Mouse (Mus musculus) right cerebral cortex, postnatal 36 days (tissue): Measurements from ENCODE around the gene Slc12a6.

Experiments used
- DNase-seq, 2 experiments: peaks; one replicate each; pipeline ENCODE4 v3.0.0; 2022; ENCODE audit warnings: low spot score in 2 of 2, mixed read lengths in 1 of 2

Slc12a6 gene

DNA sequence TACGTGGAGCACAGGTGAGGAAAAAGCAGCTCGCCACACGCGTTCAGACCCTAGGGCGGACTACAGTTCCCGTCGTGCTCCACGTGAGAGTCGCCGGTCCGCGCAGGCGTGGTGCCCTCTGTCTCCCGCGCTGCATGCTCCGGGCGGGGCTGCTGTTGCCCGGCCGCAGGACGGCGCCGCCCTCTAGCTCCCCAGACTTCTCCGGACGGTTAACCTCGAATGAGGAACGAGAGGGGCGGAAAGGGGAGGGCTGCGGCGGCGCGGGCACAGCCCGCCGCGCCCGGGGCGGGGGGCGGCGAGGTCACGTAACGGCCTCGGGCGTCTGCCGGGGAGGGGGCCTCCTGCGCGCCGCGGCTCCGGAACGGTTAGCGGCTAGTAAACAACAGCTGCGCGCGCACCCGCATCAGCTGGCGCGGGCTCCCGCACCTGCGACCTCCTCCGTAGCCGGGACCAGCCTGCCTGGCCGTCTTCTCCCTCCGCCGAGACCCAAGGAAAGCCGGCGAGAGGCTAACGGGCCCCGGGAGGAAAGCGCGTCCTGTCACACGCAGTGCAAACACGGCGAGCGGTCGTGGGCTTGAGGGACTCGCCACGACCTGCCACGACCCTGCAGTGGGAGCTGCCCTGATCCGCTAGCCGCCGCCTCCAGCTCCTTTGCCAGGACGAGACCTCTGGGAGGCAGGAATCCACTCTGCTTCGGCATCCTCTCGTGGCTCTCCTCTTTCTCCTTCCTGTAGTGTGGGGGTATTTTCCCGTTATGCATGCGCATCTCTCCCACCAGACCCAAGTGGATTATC is at the start of gene Slc12a6:
Gene Slc12a6, plus strand, starts transcription at position 378 of the 794 bp plus-strand sequence.
- DNase-seq = peak; percentile 89

DNA sequence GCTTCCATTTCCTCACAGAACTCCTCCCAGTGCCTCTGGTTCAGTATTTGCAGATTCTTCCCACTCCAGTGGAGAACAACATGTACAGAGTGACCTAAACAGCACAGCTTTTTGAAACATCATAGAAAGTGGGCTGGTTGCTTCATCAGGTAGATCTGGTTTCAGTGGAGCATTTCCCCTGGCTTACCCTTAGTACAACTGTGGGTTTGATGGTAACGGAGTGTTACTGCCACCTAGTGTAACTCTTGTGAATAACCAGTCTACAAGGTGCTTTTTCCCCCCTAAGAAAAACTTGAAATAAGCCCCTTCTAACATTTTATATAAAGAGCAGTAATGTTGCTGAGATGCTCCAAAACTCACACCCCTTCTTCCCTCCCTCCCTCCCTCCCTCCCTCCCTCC is 49.6 kb upstream of the Slc12a6 start:
- DNase-seq = no peak

DNA sequence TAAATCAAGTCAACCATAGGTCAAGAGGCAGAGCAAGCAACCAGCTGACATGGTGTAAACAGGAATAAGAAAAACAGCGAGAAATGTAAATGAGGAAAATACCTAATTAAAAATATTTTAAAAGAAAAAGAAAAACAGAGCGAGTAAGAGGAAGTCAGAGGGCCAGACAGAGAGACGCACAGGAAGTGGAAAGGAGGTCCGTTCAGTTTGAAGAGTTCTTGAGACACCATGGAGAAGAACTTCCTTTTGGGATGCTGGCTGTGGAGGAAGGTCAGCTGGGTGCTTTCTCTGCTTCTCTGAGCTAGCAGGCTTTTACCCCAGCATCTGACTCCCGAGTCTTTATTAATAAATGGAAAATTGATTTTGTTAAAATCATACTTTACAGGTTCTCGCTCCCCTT is 48.0 kb upstream of the Slc12a6 start:
- DNase-seq = no peak

DNA sequence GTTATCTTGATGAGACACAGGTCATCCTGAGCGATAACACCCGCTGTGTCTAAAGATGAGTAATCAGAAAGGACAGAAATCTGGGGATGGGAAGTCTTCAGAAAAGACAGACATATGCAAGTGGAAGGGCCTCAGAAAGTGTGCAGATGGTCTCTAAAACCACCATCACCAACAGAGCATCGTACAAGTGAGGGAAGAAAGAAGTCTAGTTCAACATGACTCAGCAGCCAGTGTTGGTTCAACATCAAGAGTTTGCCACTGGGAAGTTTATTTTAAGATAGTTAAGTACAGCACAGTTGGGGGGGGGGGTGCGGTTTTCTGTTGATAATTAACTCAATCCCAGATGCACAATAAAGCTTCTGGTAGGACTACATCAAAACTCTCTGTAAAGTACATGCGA is 44.7 kb upstream of the Slc12a6 start:
- DNase-seq = no peak

DNA sequence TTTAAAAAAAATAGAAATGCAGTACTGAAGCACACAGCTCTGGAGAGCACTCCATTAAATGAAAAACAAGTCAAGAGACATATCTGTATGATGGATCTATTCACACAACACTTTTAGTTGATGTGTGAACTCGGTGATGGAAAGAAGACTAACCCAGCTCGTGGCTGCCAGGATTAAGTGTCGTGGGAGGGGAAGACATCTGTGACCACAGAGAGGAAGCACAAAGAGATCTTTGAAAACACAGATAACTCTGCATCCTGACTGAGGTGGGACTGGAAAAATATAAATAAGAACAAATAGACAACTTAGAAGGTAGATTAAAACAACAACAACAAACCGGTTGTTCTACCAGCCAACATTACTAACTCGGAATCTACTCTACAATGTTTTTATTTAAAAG is 43.0 kb upstream of the Slc12a6 start:
- DNase-seq = no peak

DNA sequence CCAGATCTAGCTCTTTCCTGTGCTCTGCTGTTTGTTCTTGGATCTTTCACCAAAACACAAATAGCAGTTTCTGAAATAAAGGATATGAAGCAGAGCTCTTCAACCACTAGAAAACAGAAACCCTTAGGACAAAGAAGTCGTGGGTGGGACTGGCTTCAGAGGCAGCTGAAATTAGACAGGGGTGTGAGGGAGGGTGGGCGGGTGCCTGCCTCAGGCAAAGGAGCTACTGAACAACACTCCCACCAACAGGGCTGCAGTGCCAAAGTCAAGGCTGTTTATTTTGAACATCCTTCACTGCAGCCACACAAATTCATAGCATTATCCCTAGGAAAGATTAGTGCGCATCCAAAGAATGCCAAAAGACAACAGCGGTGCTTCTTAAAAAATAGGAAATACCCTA is 41.3 kb upstream of the Slc12a6 start:
- DNase-seq = peak; percentile 40 to 61

DNA sequence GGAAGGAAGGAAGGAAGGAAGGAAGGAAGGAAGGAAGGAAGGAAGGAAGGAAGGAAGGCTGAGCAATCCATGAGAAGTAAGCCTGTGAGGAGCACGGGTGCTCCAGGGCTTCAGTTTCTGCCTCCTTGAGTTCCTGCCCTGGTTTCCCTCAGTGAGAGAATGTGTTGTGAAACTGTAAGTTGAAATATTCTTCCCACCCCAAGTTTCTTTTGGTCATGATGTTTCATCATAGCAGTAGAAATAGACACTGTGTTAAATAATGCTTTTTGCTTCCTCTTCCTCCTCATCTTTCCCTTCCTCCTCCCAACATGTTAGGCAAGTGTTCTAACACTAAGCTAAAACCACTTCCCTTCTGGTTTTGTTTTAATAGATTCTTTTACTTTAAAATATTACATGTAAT is 33.0 kb upstream of the Slc12a6 start:
- no peak for DNase-seq

DNA sequence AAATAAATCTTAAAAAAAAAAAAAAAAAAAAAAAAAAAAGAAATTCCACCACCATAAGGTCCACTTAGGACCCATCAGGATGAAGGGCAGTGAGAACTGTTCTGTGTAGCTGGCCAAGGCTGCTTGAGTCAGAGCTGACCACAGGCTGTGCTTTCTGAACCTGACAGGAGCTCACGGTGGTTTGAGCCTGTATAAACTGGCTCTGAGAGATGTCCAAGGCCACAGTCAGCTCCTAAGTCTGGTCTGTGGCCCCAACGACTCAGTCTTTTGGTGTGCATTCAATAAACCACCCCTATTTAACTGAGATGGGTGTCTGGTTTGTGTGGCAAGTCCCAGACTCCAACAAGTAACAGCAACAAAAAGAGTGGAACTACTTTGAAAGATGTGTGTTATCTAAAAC is 29.0 kb upstream of the Slc12a6 start:
- DNase-seq = no peak

DNA sequence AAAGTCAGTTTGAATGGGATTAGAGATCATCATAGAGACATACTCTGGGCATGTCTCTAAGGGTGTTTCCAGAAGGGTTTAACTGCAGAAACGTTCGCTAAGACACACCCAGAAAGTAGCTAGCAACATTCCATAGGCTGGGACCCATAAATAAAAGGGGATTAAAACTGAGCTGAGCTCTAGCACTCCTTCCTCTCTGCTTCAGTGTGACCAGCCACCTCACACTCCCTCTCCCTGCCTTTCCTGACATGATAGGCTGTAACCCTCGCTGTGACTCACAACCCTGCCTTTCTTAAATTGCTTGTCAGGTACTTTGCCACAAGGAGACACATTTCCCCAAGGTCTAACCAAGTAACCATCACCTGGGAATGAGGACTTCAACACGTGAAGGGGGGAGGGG is 27.6 kb upstream of the Slc12a6 start:
- DNase-seq = no peak

DNA sequence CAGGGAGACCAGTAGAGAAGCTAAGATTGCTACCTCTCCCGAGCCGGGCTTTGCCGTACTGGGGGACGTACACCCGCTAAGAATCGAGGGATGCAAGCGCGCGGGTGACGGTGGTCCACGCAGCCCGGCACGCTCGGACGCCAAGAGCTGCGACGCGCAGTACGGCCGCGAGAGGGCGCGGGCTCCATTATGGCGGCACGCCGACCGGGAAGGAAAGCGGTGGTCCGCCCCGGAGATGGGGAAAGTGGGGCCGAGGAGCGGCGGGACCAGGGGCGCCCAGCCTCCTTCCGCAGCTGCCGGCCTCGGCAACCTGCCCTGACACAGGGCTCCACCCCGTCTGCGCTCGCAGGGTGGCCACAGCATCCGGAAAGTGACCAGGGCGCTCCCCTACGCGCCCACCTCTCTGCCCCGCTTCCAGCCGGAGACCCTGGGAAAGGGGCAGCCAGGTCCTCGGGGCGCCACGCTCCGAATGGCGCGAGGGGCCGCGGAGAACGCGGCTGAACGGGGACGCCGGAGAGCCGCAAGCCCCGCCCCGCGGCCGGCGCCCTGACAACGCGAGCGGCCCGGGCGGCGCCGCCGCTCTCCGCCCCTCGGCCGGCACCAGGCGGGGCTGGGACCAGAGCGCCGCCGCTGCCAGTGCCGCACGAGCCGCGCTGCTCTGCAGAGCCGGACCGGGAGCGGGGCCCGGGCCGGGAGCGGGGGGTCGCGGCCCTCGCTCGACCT is 26.3 kb upstream of the Slc12a6 start, which contains the start of gene Lpcat4:
Gene Lpcat4, plus strand, starts transcription at position 257 of the 723 bp plus-strand sequence.
- peak; percentile 87 to 88 for DNase-seq

DNA sequence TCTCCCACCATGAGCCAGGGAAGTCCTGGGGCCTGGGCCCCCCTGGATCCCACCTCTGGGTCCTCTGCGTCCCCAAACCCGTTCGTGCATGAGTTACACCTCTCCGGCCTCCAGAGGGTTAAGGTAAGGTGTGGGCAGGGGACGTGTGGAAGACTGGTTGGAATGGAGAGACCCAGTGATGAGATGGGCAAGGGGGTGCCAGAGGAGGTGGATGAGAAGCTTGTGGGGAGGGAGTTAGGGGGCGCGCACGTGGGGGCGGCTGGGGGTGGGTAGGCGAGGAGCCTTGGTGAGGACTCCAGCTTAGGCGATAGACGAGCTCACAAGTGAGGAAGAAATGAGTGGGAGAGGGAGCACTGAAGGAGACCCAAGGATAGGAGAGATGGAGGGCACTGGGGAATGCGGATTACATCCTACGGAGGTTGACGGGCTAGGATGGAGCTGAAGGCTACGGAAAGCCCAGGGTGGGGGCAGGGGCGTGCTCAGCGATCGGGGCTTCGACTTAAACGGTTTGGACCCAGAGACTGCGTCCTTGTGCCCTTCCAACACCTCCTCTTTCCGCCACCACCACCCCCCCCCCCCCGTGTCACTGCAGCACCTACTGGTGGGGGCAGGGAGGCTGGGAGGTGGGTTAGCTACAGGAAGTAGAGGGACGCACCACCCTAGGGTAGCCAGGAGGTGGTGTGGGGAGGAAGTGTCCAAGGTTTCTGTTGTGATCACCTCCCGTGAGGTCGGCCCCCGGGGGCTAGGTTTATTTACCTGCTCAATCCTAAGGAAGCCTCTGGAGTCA is 25.5 kb upstream of the Slc12a6 start:
- DNase-seq = no peak

DNA sequence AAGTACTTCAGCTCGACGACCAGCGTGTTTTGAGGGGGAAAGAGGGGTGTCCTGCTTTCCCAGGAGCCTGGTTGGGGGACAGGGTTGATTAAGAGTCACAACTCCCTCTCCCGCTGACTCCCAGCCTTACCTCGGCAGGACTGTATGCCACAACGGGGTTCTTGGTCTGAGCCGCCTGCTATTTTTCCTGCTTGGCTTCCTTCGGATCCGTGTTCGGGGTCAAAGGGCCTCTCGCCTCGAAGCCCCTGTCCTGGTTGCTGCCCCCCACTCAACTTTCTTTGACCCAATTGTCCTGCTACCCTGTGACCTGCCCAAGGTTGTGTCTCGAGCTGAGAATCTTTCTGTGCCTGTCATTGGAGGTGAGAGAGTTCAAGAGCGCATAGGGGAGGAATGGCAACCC is 23.8 kb upstream of the Slc12a6 start:
- no peak for DNase-seq

DNA sequence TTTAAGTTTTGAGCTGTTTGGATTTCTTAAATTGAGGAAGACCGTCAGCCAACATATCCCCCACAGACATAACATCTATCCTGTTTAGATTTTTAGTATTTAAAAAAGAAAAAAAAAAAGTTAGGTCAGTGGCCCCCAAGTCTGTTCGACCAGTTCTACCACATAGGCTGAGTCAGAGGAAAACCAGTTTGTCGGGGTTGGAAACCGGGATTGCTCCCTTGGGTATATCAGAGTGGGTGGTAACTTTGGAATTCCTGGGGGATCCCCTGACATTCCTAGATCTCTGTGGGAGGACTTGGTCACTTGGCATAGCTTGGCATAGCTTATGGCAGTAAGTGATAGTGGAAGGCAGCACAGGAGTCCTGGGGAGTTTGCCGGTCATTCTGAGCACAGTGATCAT is 20.3 kb upstream of the Slc12a6 start:
- DNase-seq = no peak

DNA sequence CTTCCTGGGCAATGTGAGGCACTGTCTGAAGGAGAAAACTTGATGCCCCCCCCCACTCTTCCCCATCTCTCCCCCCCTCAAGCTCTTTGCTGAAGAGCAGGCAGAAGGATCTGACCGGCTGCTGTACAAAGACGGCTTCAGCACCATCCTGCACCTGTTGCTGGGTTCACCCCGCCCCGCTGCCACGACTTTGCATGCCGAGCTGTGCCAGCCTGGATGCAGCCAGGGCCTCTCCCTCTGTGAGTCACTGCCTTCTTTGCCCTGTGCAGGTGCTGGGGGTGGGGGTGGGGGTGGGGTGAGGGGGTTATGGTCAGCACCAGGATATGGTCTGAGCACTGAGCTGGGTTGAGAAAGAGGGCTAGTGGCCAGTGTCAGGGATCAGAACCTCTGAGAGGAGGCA is 19.4 kb upstream of the Slc12a6 start:
- DNase-seq = no peak

DNA sequence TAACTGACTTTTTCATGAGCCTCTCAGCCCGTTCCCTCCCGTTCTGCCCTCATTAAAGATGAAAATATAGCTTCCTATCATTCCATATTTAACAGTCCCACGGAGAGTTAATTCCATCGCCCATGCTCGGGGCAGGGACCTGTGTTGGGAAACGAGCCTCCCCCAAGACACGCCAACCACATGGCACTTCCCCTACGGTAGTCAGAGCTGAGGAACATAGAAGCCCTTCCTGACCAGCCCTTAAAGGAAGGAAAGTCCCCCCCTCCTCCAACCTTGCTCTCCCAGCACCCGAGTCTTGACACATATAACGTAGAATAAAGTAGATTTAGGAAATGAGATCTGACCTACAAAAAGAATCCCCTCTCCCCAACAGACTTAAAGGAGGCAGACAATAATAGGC is 18.3 kb upstream of the Slc12a6 start:
- DNase-seq = no peak

DNA sequence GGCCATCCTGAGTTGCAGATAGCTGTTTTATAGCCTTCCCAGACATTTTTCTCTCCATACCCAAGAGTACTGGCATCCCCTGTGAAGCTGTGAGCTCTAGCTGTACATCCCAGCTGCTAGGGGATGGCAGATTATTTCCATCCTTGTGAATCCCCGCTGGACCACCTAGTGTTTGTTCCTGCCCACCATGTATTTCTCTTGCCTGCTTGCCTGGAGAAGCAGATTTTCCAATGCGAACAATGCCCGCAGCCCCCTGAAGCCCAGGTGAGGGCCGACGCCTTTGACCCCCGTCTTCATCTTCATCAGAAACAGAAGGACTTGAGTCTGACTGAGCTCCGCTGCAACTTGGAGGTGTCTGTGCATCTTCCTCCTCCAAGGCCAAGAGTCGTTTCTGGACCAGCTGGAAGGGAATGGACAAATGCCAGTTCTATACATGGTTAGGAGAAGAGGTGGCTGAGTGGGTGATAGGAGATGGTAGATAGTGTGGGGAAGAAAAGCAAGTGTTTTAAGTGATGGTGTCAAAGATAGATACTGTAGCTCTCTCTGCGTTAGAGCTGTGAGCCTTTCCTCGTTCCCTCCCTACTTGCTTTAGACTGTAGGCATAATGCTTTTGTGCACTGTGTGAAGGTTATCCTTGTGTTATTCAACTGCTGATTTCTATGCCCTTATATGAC is 15.7 kb upstream of the Slc12a6 start:
- peak in 1 of 2 experiments; percentile 35 for DNase-seq

DNA sequence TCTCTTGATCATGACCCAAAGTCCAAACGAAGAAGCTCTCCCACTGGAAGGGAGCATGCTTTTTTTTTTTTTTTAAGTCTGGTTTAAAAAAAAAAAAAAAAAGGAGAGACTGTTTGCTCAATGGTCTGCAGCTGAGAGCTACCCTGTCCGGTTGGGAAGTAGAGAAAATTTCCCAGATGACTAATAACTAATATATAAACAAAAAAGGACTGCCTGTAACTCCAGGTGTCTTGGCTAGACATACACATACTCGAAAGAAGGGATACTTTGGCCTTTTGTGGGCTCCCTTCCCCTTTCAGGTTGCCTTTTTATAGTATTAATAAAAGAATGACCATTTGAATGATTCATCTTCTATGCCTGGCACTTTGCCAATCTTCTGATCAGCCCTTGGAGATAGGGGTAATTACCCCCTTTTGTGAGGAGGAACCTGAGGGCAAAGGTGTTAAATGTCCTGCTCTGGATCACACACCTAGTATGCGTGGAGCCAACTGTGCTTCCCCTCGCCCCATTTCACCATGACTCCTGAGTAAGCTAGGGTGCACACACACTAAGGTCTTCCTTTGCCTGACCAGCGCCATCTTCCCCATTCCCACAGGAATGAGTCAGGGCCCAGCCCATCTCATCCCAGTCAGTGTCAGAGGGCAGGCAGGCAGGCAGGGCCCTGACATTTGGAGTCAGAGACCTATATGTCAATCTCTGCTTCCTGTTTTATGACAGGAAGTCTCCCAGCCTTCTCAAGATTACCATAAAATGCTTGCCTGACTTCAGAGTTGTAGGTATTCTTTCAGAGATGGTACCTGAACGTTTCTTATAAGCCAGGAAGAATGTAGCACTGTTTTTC is 10.7 kb upstream of the Slc12a6 start:
- no peak for DNase-seq

DNA sequence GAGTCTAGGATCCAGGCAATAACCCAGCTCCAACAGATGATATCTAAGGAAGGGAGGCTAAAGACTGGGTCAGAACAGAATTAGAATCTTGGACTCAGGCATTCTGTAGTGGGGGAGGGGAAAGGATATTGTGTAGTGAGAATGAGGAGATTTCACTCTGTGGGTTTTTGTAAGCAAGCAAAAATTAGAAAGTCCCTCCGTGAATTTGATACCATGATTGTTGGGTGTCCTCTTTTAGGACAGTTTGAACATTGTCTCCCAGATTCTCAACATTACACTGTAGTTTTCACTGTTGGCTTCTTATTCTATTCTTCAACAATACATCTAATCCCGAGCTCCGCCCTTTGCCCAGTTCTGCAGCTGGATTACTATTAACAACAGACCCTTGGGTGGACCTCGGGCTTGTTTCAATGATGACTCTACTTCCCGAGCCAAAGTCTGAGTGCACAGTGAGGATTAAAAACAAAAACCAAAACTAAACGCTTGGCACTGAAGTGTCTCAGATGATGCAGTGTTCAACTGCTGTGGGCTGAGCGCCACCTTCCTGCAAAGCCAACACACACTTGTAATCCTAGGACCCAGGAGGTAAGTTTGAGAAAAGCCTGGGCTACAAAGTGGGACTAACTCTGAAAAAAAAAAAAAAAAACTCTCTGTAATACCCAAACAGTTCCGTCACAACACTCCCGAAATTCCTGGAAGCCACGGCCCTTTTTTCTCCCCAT is 6.2 kb upstream of the Slc12a6 start, which contains the start of gene Nutm1:
Gene Nutm1, minus strand, starts transcription at position 51 of the 722 bp plus-strand sequence.
- no peak for DNase-seq

DNA sequence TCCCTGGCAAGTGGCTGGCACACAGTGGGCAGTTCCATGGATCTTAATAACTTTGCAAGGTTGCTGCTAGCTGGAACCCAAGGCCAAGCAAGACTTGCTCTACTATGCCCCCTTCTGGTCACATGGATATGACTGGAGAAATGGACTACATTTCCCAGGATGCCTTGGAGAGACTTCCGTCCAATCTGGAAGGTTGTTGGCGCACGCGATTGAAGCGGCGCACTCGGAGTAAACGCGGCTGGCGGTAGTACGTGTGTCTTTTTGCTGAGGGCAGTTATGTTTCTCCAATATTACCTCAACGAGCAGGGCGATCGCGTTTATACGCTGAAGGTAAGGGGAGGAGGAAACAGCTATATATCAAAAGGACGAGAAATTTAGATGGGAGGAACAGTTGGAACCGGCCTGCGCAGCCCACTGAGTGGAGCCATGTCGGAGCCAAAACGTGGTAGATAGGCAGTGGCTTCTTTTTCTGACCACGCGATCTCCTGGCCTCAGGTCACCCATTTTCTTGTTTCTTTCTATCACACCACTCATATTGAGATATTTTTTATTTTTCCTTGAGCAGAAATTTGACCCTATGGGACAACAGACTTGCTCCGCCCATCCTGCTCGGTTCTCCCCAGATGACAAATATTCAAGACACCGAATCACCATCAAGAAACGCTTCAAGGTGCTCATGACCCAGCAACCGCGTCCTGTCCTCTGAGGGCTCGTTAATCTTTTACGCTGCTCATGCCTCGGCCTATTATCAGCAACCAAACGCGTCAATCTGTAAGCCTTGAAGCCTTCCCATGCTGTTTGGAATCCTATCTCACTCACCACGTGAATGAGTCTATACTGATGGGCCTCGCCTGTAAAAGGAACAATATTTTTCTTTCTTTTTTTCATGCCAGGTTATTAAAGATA is 3.6 kb upstream of the Slc12a6 start, which contains the start of gene Nop10:
Gene Nop10, plus strand, starts transcription at position 179 of the 906 bp plus-strand sequence.
- peak; percentile 84 to 87 for DNase-seq
